Mouse (Mus musculus): Measurements from ENCODE around the gene Manba. TPM values are rescaled to one million over a fixed set of nuclear protein-coding genes. Genes with fewer than 3 reads are reported as not detected.

The Manba gene
- total and polyA plus RNA-seq, 2 experiments from 2014 or later: 7.0 to 10.7 TPM

DNA sequence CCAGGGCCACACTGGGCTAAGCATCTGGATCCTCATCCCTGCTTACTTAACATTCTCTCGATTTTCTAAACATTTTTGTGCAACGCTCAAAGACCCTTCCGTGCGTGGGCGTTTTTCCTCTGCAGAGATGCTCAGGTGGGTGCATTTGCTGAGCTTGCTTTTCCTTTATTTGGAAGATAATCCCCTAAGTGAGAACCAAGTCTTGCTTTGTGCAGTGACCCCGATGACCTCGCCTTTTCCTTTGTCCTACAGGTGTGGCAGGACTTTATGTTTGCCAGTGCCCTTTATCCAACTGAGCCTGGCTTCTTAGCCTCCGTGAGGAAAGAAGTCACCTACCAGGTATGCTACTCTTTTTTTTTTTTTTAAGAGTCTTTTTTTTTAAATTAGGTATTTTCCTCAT lies 61.9 kb downstream of the Manba start:
- TF ChIP-seq CTCF (IDR thresholded peaks at IDR 0.05; ENCODE audit: low read depth): no peak
- H3K9ac ChIP-seq (replicated peaks; ENCODE audit: low read length): no peak overlapping the region
- DNase-seq (ENCODE audit: low spot score) (no peak), ATAC-seq (no peak)
- H3K4me2 ChIP-seq (ENCODE audit: low read depth, low read length): no peak overlapping the region
- no peaks in the 10 kb centered on the region for H3K4me1 ChIP-seq (ENCODE audit: insufficient read depth, low read length)
- no peaks in the 10 kb centered on the region for H3K9me3 ChIP-seq (ENCODE audit: low read length)
- no peak overlapping the region for H3K4me3 ChIP-seq (ENCODE audit: low read length)
- no peaks in the 10 kb centered on the region for H3K27me3 ChIP-seq (ENCODE audit: insufficient read depth, low read length)
- no peak overlapping the region for H3K27ac ChIP-seq
- no peaks in the 10 kb centered on the region for H3K36me3 ChIP-seq (ENCODE audit: insufficient read depth, low read length)
- WGBS: 68% methylated on average over 8 of the region's 8 CpGs

DNA sequence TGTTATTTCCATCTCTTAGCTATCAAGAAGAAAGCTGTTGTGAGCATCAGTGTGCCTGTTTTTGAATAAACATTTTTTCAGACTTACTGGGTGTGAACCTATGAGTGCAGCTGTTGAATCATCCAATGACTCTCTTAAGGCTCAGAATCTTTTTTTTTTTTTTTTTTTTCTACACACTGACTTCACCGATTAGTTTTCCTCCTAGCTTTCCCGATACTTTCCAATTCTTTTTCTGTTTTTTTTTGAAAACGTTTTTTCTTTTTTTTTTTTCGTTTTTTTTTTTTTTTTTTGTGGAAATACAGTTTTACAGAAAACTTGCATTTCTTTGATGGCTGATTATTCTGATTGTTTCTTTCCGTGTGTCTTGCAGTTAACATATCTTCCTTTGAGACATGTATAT lies 67.5 kb downstream of the Manba start:
- Histone ChIP-seq H3K36me3 (ENCODE audit: insufficient read depth, low read length) (no peaks in the 10 kb centered on the region), H3K9me3 (ENCODE audit: low read length) (no peaks in the 10 kb centered on the region), H3K27ac (no peak overlapping the region), H3K27me3 (ENCODE audit: insufficient read depth, low read length) (no peaks in the 10 kb centered on the region), H3K4me2 (ENCODE audit: low read depth, low read length) (no peak overlapping the region), H3K4me1 (ENCODE audit: insufficient read depth, low read length) (no peaks in the 10 kb centered on the region), H3K9ac (replicated peaks; ENCODE audit: low read length) (no peak overlapping the region), H3K4me3 (ENCODE audit: low read length) (no peak overlapping the region)
- ATAC-seq: no peak
- no peak for DNase-seq (ENCODE audit: low spot score)
- no peak for TF ChIP-seq CTCF (IDR thresholded peaks at IDR 0.05; ENCODE audit: low read depth)
- 80% methylated on average over 5 of the region's 5 CpGs for whole genome bisulfite sequencing

DNA sequence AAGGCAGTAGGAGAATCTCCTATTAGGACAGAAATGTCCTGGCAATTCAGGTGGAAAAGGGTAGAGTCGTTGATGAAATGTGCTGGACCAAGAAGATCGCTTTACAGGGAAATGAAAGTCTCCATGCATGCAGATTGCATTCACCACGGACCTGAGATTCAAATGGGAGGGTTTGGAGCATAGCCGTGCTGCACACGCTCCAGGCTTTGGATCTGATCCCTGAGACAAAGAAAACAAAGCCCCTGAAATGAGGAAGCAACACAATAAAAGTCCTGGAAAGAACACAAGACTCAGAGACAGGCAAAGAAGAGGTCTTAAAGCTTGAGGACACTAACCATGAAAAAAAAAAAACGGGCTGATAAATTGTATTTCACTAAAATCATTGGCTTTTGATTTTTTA lies 69.8 kb downstream of the Manba start:
- Histone ChIP-seq H3K36me3 (ENCODE audit: insufficient read depth, low read length) (no peaks in the 10 kb centered on the region), H3K9me3 (ENCODE audit: low read length) (no peaks in the 10 kb centered on the region), H3K27ac (no peak overlapping the region), H3K27me3 (ENCODE audit: insufficient read depth, low read length) (no peaks in the 10 kb centered on the region), H3K9ac (replicated peaks; ENCODE audit: low read length) (no peak overlapping the region), H3K4me3 (ENCODE audit: low read length) (no peak overlapping the region), H3K4me1 (ENCODE audit: insufficient read depth, low read length) (no peaks in the 10 kb centered on the region), H3K4me2 (ENCODE audit: low read depth, low read length) (no peak overlapping the region)
- no peak for ATAC-seq
- no peak for DNase-seq (ENCODE audit: low spot score)
- 42% methylated on average over 6 of the region's 6 CpGs for WGBS
- no peak for TF ChIP-seq CTCF (IDR thresholded peaks at IDR 0.05; ENCODE audit: low read depth)

DNA sequence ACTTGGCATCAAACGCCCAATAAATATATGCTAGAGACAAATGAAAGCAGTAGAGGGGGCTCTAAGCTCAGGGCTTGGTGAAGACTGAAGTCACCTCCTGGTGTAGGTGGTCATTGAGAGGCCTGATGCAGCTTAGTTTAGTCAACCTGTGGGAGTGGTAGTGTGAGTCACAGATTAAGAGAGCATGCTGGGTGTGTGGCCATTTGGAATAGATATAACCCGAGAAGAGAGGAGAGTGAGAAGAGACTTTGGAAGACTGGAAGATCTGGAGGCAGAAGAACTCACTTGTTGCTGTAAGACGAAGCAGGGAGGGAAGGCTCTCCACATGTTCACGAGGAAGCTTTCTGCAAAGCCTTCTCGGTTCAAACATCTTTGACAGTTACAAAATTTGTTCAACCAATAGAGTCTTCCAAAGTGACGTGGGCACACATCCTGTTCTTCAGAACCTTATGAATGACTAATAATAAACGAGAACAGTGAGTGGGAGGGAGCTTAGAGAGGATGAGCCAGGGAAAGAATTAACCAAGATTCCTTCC lies 70.7 kb downstream of the Manba start:
- 76% methylated on average over 7 of the region's 7 CpGs for WGBS

DNA sequence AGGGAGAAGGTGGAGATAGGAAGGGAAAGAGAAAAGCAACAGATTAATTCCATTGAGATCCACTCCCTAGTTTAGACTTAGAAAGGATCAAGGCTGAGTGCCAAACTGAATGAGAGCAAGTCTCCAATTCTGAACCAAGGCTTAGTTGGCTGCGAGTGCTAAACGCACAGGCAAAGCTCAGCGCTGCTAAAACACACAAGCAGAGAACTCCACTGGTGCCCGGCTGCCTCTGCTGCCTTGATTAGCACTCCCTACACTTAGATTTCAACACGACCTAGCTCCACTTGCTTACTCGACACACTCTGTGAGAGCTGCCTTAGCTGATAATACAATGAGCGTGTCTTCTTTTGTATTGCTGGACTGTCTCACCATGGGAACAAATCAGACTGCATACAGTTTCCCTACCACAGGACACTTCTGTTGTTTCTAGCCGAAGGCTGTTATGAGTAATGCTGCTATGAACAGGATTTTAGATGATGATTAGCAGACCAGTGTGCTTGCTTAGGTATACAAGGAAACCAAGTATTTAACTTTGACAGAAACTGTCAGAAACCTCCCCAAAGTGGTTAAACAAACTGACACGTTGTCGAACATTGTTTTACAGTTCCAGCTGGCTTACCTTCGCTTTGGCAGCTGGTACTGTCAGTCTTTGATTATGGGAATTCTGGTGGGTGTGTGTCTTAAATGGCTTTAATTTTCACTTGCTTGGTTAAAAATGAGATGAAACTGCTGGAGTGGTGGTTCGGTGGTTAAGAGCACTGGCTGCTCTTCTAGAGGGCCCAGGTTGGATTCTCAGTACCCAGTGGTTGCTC lies 71.6 kb downstream of the Manba start:
- no peak overlapping the region for H3K4me2 ChIP-seq (ENCODE audit: low read depth, low read length)
- H3K9me3 ChIP-seq (ENCODE audit: low read length): no peaks in the 10 kb centered on the region
- no peaks in the 10 kb centered on the region for H3K36me3 ChIP-seq (ENCODE audit: insufficient read depth, low read length)
- no peaks in the 10 kb centered on the region for H3K4me1 ChIP-seq (ENCODE audit: insufficient read depth, low read length)
- H3K4me3 ChIP-seq (ENCODE audit: low read length): no peak overlapping the region
- DNase-seq (ENCODE audit: low spot score): no peak
- no peak for ATAC-seq
- no peak for TF ChIP-seq CTCF (IDR thresholded peaks at IDR 0.05; ENCODE audit: low read depth)
- no peak overlapping the region for H3K9ac ChIP-seq (replicated peaks; ENCODE audit: low read length)
- H3K27ac ChIP-seq: no peak overlapping the region
- no peaks in the 10 kb centered on the region for H3K27me3 ChIP-seq (ENCODE audit: insufficient read depth, low read length)
- WGBS: 60% methylated on average over 12 of the region's 12 CpGs

More for the DNA sequence above, 70.7 kb downstream of the Manba start:
- Histone ChIP-seq H3K4me3 (ENCODE audit: low read length) (no peak overlapping the region), H3K36me3 (ENCODE audit: insufficient read depth, low read length) (no peaks in the 10 kb centered on the region), H3K27me3 (ENCODE audit: insufficient read depth, low read length) (no peaks in the 10 kb centered on the region), H3K9me3 (ENCODE audit: low read length) (no peaks in the 10 kb centered on the region), H3K4me1 (ENCODE audit: insufficient read depth, low read length) (no peaks in the 10 kb centered on the region), H3K4me2 (ENCODE audit: low read depth, low read length) (no peak overlapping the region), H3K9ac (replicated peaks; ENCODE audit: low read length) (no peak overlapping the region), H3K27ac (no peak overlapping the region)
- ATAC-seq (no peak), DNase-seq (ENCODE audit: low spot score) (no peak)
- peak; percentile 32; the same call in 1 of the 2 replicates for TF ChIP-seq CTCF (IDR thresholded peaks at IDR 0.05; ENCODE audit: low read depth)

DNA sequence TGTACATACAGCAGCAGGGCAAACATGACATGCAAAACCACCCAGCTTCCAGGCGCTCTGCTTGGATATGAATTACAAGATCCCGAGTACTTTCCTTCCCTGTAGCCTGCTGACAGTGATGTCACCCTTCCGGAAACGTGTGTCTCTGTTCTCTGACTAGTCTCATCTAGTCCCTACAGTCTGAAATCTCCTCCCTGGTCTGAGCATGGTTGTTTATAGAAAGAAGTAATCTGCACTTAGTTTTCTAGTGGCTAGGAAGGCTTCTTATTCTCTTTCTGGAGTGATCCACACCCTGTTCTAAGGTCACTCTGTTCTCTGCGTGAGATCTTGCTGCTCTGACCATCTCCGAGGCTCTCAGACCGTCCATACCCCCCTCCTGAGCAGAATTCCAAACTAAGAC lies 76.6 kb downstream of the Manba start:
- 81% methylated on average over 7 of the region's 7 CpGs for WGBS
- no peak overlapping the region for H3K9ac ChIP-seq (replicated peaks; ENCODE audit: low read length)
- no peak overlapping the region for H3K4me2 ChIP-seq (ENCODE audit: low read depth, low read length)
- ATAC-seq (no peak), DNase-seq (ENCODE audit: low spot score) (no peak)
- no peak for TF ChIP-seq CTCF (IDR thresholded peaks at IDR 0.05; ENCODE audit: low read depth)
- no peaks in the 10 kb centered on the region for H3K9me3 ChIP-seq (ENCODE audit: low read length)
- no peak overlapping the region for H3K27ac ChIP-seq
- no peaks in the 10 kb centered on the region for H3K27me3 ChIP-seq (ENCODE audit: insufficient read depth, low read length)
- H3K4me3 ChIP-seq (ENCODE audit: low read length): no peak overlapping the region
- H3K4me1 ChIP-seq (ENCODE audit: insufficient read depth, low read length): no peaks in the 10 kb centered on the region
- H3K36me3 ChIP-seq (ENCODE audit: insufficient read depth, low read length): no peaks in the 10 kb centered on the region

DNA sequence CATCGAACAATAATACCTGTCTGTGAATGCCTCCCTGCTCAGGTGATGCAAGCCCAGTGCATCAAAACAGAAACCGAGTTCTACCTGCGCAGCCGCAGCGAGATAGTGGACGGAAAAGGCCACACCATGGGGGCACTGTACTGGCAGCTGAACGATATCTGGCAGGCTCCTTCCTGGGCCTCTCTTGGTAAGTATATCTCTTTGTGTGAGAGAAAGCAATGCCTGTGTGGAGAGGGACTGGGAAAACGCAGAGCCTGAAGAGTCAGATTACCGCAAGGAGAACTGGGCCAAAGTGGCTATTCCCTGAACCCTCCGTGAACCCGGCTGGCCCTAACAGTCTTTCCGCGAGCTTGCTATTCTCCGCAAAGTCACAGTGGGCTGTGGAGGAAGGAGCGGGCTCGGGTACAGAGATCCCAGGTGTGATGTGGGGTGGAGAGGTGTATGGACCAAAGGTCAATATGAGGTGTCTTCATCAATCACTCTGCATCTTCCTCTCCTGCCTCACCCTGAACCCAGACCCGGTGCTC lies 77.8 kb downstream of the Manba start:
- no peaks in the 10 kb centered on the region for H3K9me3 ChIP-seq (ENCODE audit: low read length)
- 93% methylated on average over 17 of the region's 17 CpGs for WGBS
- no peaks in the 10 kb centered on the region for H3K27me3 ChIP-seq (ENCODE audit: insufficient read depth, low read length)
- no peak for TF ChIP-seq CTCF (IDR thresholded peaks at IDR 0.05; ENCODE audit: low read depth)
- no peak overlapping the region for H3K27ac ChIP-seq
- H3K36me3 ChIP-seq (ENCODE audit: insufficient read depth, low read length): no peaks in the 10 kb centered on the region
- H3K4me1 ChIP-seq (ENCODE audit: insufficient read depth, low read length): no peaks in the 10 kb centered on the region
- no peak overlapping the region for H3K9ac ChIP-seq (replicated peaks; ENCODE audit: low read length)
- DNase-seq (ENCODE audit: low spot score): no peak
- ATAC-seq: no peak
- H3K4me3 ChIP-seq (ENCODE audit: low read length): no peak overlapping the region
- H3K4me2 ChIP-seq (ENCODE audit: low read depth, low read length): no peak overlapping the region
